Mouse (Mus musculus) Patski (cell line): Measurements from ENCODE around the gene Spint4. TPM values are rescaled to one million over a fixed set of nuclear protein-coding genes. Genes with fewer than 3 reads are reported as not detected.

Experiments
- ATAC-seq: fragments of 100-300 bp; one replicate; pipeline ENCODE4 v1.8.0; 2021
- CTCF ChIA-PET: fragments of 350-600 bp; sonication (Branson Sonifier 250); formaldehyde crosslinking; loops from one replicate; lab custom pipeline; 2022; ENCODE audit warnings: inconsistent platforms; lab: Charles Lee
- POLR2A ChIA-PET: fragments of 350-600 bp; sonication (Branson Sonifier 250); formaldehyde crosslinking; loops from one replicate; lab custom pipeline; 2022; ENCODE audit warnings: antibody characterized with exemption, inconsistent platforms; lab: Charles Lee
- DNase-seq: peaks from one replicate; pipeline ENCODE4 v3.0.0-alpha.2; 2011; ENCODE audit warnings: low read depth, low spot score
- H3K27me3 ChIP-seq: fragments of 371-371 bp; one replicate; pipeline ENCODE4 v1.5.1; 2021
- CTCF ChIP-seq: fragments of 100-300 bp; IDR thresholded peaks from one replicate; pipeline ENCODE4 v1.5.1; 2021
- in situ Hi-C: fragments of 300-500 bp; cut with MboI; formaldehyde crosslinking; loops from 3 replicates; pipeline ENCODE4 v1.11.1; 2018; ENCODE audit warnings: low pct_unique_long_range_greater_than_20kb, mixed read lengths
- polyA plus RNA-seq: library from polyadenylated mRNA; unstranded; gene quantifications from one replicate; pipeline ENCODE4 v1.2.3, GENCODE M21; 2021

Spint4 gene
- polyA plus RNA-seq, 1 experiment from 2014 or later = not detected

GRCm38 (mm10) chr2:164725895-164726619 is 27.8 kb downstream of the Spint4 start:
- ATAC-seq (no peak), DNase-seq (no peak)
- peaks cover 9% of the 10 kb centered on the region for H3K27me3 ChIP-seq
- TF ChIP-seq CTCF = peak; percentile 93
- POLR2A ChIA-PET = no interaction called here
- in situ Hi-C loops = loop anchor here (5.0 kb wide), 1 partner anchor 44 kb away; no protein-coding TSS in a partner anchor
- CTCF ChIA-PET = interaction anchor here (0.8 to 3.1 kb wide), 13 partner anchors 9 to 312 kb away, joined by 3 to 26 read pairs (median 4); partner anchors contain the start of genes Eppin and Spint4

GRCm38 (mm10) chr2:164731719-164732118 is 33.4 kb downstream of the Spint4 start:
- in situ Hi-C loops = no loop called here
- no peaks in the 10 kb centered on the region for H3K27me3 ChIP-seq
- TF ChIP-seq CTCF = no peak
- ChIA-PET CTCF (no interaction called here), POLR2A (no interaction called here)
- no peak for DNase-seq
- ATAC-seq = no peak

GRCm38 (mm10) chr2:164733259-164733658 is 35.0 kb downstream of the Spint4 start:
- in situ Hi-C loops = no loop called here
- DNase-seq = no peak
- CTCF ChIA-PET = no interaction called here
- TF ChIP-seq CTCF = no peak
- H3K27me3 ChIP-seq = no peaks in the 10 kb centered on the region
- POLR2A ChIA-PET = no interaction called here
- no peak for ATAC-seq

GRCm38 (mm10) chr2:164734839-164735238 is 36.5 kb downstream of the Spint4 start:
- CTCF ChIA-PET = interaction anchor here (0.9 kb wide), 1 partner anchor 9 kb away, joined by 4 read pairs; no protein-coding TSS in a partner anchor
- TF ChIP-seq CTCF = no peak
- no peak for DNase-seq
- ATAC-seq = no peak
- POLR2A ChIA-PET = no interaction called here
- in situ Hi-C loops = no loop called here
- H3K27me3 ChIP-seq = no peaks in the 10 kb centered on the region

GRCm38 (mm10) chr2:164735446-164735845 is 37.1 kb downstream of the Spint4 start:
- ATAC-seq = no peak

GRCm38 (mm10) chr2:164737377-164738090 is 39.2 kb downstream of the Spint4 start:
- no peak for ATAC-seq
- H3K27me3 ChIP-seq = no peaks in the 10 kb centered on the region
- no peak for DNase-seq
- no peak for TF ChIP-seq CTCF
- POLR2A ChIA-PET = no interaction called here
- CTCF ChIA-PET = interaction anchor here (0.8 to 1.8 kb wide), 3 partner anchors 9 to 12 kb away, joined by 4 to 5 read pairs (median 5); partner anchors contain the start of genes Dnttip1 and Wfdc3
- in situ Hi-C loops = no loop called here

More at GRCm38 (mm10) chr2:164735446-164735845, 37.1 kb downstream of the Spint4 start:
- no peak for TF ChIP-seq CTCF
- H3K27me3 ChIP-seq = no peaks in the 10 kb centered on the region
- in situ Hi-C loops = no loop called here
- CTCF ChIA-PET = interaction anchor here (0.9 to 1.8 kb wide), 3 partner anchors 9 to 11 kb away, joined by 4 to 5 read pairs (median 4); partner anchors contain the start of genes Dnttip1 and Wfdc3
- POLR2A ChIA-PET = no interaction called here
- DNase-seq = no peak

- in situ Hi-C loops = no loop called here
- TF ChIP-seq CTCF = no peak
- no peak for ATAC-seq
- CTCF ChIA-PET = no interaction called here
- POLR2A ChIA-PET = no interaction called here
- no peaks in the 10 kb centered on the region for H3K27me3 ChIP-seq
- no peak for DNase-seq
Measured at GRCm38 (mm10) chr2:164739876-164740275, 41.6 kb downstream of the Spint4 start.

GRCm38 (mm10) chr2:164744987-164745386 is 46.7 kb downstream of the Spint4 start:
- CTCF ChIA-PET = no interaction called here
- H3K27me3 ChIP-seq = no peaks in the 10 kb centered on the region
- TF ChIP-seq CTCF = no peak
- no peak for ATAC-seq
- in situ Hi-C loops = no loop called here
- DNase-seq = no peak
- POLR2A ChIA-PET = no interaction called here

GRCm38 (mm10) chr2:164745843-164746479 is 47.7 kb downstream of the Spint4 start, which contains the start of the genes Wfdc3 and Dnttip1:
TSS of gene Wfdc3 (minus strand) at chr2:164745931.
TSS of gene Dnttip1 (plus strand) at chr2:164745983.
- in situ Hi-C loops = no loop called here
- H3K27me3 ChIP-seq = no peaks in the 10 kb centered on the region
- TF ChIP-seq CTCF = no peak
- ATAC-seq (peak; percentile 82), DNase-seq (peak; percentile 31)
- ChIA-PET CTCF (interaction anchor here (1.0 kb wide), 1 partner anchor 10 kb away, joined by 5 read pairs; no protein-coding TSS in a partner anchor), POLR2A (interaction anchor here (1.2 kb wide), 1 partner anchor 15 kb away, joined by 5 read pairs; no protein-coding TSS in a partner anchor)

GRCm38 (mm10) chr2:164746693-164747092 is 48.4 kb downstream of the Spint4 start:
- ChIA-PET CTCF (interaction anchor here (1.0 kb wide), 1 partner anchor 10 kb away, joined by 5 read pairs; no protein-coding TSS in a partner anchor), POLR2A (interaction anchor here (1.2 to 1.4 kb wide), 2 partner anchors 12 to 14 kb away, joined by 3 to 5 read pairs; no protein-coding TSS in a partner anchor)
- H3K27me3 ChIP-seq = no peaks in the 10 kb centered on the region
- ATAC-seq = no peak
- DNase-seq = no peak
- no peak for TF ChIP-seq CTCF
- in situ Hi-C loops = no loop called here
